Mouse (Mus musculus): ENCODE results near the gene Fcho1. TPM values are rescaled to one million over a fixed set of nuclear protein-coding genes. Genes with fewer than 3 reads are reported as not detected.

The Fcho1 gene
- polyA plus RNA-seq, 1 experiment: 8.8 TPM

GRCm38 (mm10) chr8:71666855-71667254 lies 58.7 kb downstream of the Fcho1 start:
- H3K9me3 ChIP-seq (replicated peaks; ENCODE audit: control insufficient read depth, insufficient read depth, low read length, poor library complexity, severe bottlenecking): no peaks in the 10 kb centered on the region
- no peaks in the 10 kb centered on the region for H3K36me3 ChIP-seq (ENCODE audit: control insufficient read depth, insufficient read depth, low read length, poor library complexity, severe bottlenecking)
- no peak overlapping the region for H3K9ac ChIP-seq (ENCODE audit: low read depth, poor library complexity, severe bottlenecking)
- TF ChIP-seq POLR2A (IDR thresholded peaks at IDR 0.05; ENCODE audit: insufficient read depth, low read length): no peak
- no peak for TF ChIP-seq EP300 (IDR thresholded peaks at IDR 0.05; ENCODE audit: insufficient read depth, low read depth, low read length)
- TF ChIP-seq CTCF (IDR thresholded peaks at IDR 0.05; ENCODE audit: low read depth, low read length): no peak
- no peak overlapping the region for H3K27ac ChIP-seq (ENCODE audit: insufficient read depth, low read length)
- H3K4me1 ChIP-seq (ENCODE audit: control insufficient read depth, insufficient read depth, low read length): peaks cover 12% of the 10 kb centered on the region
- no peak overlapping the region for H3K4me3 ChIP-seq (ENCODE audit: low read depth, low read length)
- H3K27me3 ChIP-seq (ENCODE audit: control insufficient read depth, insufficient read depth, low read length, poor library complexity, severe bottlenecking): no peaks in the 10 kb centered on the region

- H3K4me3 ChIP-seq (ENCODE audit: low read depth, low read length): peak overlapping the region; percentile 17
- H3K27me3 ChIP-seq (ENCODE audit: control insufficient read depth, insufficient read depth, low read length, poor library complexity, severe bottlenecking): no peaks in the 10 kb centered on the region
- peaks cover 12% of the 10 kb centered on the region for H3K4me1 ChIP-seq (ENCODE audit: control insufficient read depth, insufficient read depth, low read length)
- TF ChIP-seq POLR2A (IDR thresholded peaks at IDR 0.05; ENCODE audit: insufficient read depth, low read length) (no peak), EP300 (IDR thresholded peaks at IDR 0.05; ENCODE audit: insufficient read depth, low read depth, low read length) (0 out of 2 replicates have a peak, but pooled peaks have one; percentile 34)
- peak overlapping the region; percentile 69 for H3K9ac ChIP-seq (ENCODE audit: low read depth, poor library complexity, severe bottlenecking)
- no peaks in the 10 kb centered on the region for H3K9me3 ChIP-seq (replicated peaks; ENCODE audit: control insufficient read depth, insufficient read depth, low read length, poor library complexity, severe bottlenecking)
- no peak overlapping the region for H3K27ac ChIP-seq (ENCODE audit: insufficient read depth, low read length)
- H3K36me3 ChIP-seq (ENCODE audit: control insufficient read depth, insufficient read depth, low read length, poor library complexity, severe bottlenecking): no peaks in the 10 kb centered on the region
Observed at GRCm38 (mm10) chr8:71665331-71666130, 60.0 kb downstream of the Fcho1 start.

- peak overlapping the region; percentile 31 for H3K4me3 ChIP-seq (ENCODE audit: low read depth, low read length)
- H3K9ac ChIP-seq (ENCODE audit: low read depth, poor library complexity, severe bottlenecking): 0 out of 2 replicates have a peak overlapping the region, but pooled peaks have one; percentile 4
- no peak overlapping the region for H3K27ac ChIP-seq (ENCODE audit: insufficient read depth, low read length)
- no peak for TF ChIP-seq EP300 (IDR thresholded peaks at IDR 0.05; ENCODE audit: insufficient read depth, low read depth, low read length)
- peak; percentile 98 for TF ChIP-seq CTCF (IDR thresholded peaks at IDR 0.05; ENCODE audit: low read depth, low read length)
- no peak for TF ChIP-seq POLR2A (IDR thresholded peaks at IDR 0.05; ENCODE audit: insufficient read depth, low read length)
- no peaks in the 10 kb centered on the region for H3K27me3 ChIP-seq (ENCODE audit: control insufficient read depth, insufficient read depth, low read length, poor library complexity, severe bottlenecking)
- H3K4me1 ChIP-seq (ENCODE audit: control insufficient read depth, insufficient read depth, low read length): peaks cover 3% of the 10 kb centered on the region
- no peaks in the 10 kb centered on the region for H3K9me3 ChIP-seq (replicated peaks; ENCODE audit: control insufficient read depth, insufficient read depth, low read length, poor library complexity, severe bottlenecking)
- H3K36me3 ChIP-seq (ENCODE audit: control insufficient read depth, insufficient read depth, low read length, poor library complexity, severe bottlenecking): no peaks in the 10 kb centered on the region
Observed at GRCm38 (mm10) chr8:71660325-71661120, 65.0 kb downstream of the Fcho1 start.

GRCm38 (mm10) chr8:71659751-71660150 lies 65.8 kb downstream of the Fcho1 start:
- Histone ChIP-seq H3K4me1 (ENCODE audit: control insufficient read depth, insufficient read depth, low read length) (no peaks in the 10 kb centered on the region), H3K36me3 (ENCODE audit: control insufficient read depth, insufficient read depth, low read length, poor library complexity, severe bottlenecking) (no peaks in the 10 kb centered on the region), H3K9me3 (replicated peaks; ENCODE audit: control insufficient read depth, insufficient read depth, low read length, poor library complexity, severe bottlenecking) (no peaks in the 10 kb centered on the region), H3K9ac (ENCODE audit: low read depth, poor library complexity, severe bottlenecking) (no peak overlapping the region), H3K27ac (ENCODE audit: insufficient read depth, low read length) (no peak overlapping the region), H3K27me3 (ENCODE audit: control insufficient read depth, insufficient read depth, low read length, poor library complexity, severe bottlenecking) (no peaks in the 10 kb centered on the region), H3K4me3 (ENCODE audit: low read depth, low read length) (no peak overlapping the region)
- no peak for TF ChIP-seq POLR2A (IDR thresholded peaks at IDR 0.05; ENCODE audit: insufficient read depth, low read length)

- no peak overlapping the region for H3K4me3 ChIP-seq (ENCODE audit: low read depth, low read length)
Observed at GRCm38 (mm10) chr8:71658515-71659049, 66.9 kb downstream of the Fcho1 start.

More at GRCm38 (mm10) chr8:71658515-71659049, 66.9 kb downstream of the Fcho1 start:
- no peak for TF ChIP-seq CTCF (IDR thresholded peaks at IDR 0.05; ENCODE audit: low read depth, low read length)
- no peaks in the 10 kb centered on the region for H3K36me3 ChIP-seq (ENCODE audit: control insufficient read depth, insufficient read depth, low read length, poor library complexity, severe bottlenecking)
- H3K27me3 ChIP-seq (ENCODE audit: control insufficient read depth, insufficient read depth, low read length, poor library complexity, severe bottlenecking): no peaks in the 10 kb centered on the region
- H3K4me1 ChIP-seq (ENCODE audit: control insufficient read depth, insufficient read depth, low read length): no peaks in the 10 kb centered on the region
- H3K9ac ChIP-seq (ENCODE audit: low read depth, poor library complexity, severe bottlenecking): no peak overlapping the region
- no peak overlapping the region for H3K27ac ChIP-seq (ENCODE audit: insufficient read depth, low read length)
- no peaks in the 10 kb centered on the region for H3K9me3 ChIP-seq (replicated peaks; ENCODE audit: control insufficient read depth, insufficient read depth, low read length, poor library complexity, severe bottlenecking)

Other genes starting within 250 kb of the Fcho1 start
- 7.0 and 7.1 TPM in 2 replicates for gene Ano8, start 239.8 kb downstream of the Fcho1 start, polyA plus RNA-seq (2011; ENCODE audit: insufficient read depth, insufficient read length, low read depth, missing spikeins)
- gene Gtpbp3, start 237.6 kb downstream of the Fcho1 start, polyA plus RNA-seq (2011; ENCODE audit: insufficient read depth, insufficient read length, low read depth, missing spikeins): 14.8 and 16.3 TPM in 2 replicates
- gene Plvap, start 214.0 kb downstream of the Fcho1 start, polyA plus RNA-seq (2011; ENCODE audit: insufficient read depth, insufficient read length, low read depth, missing spikeins): 4.0 and 4.4 TPM in 2 replicates
- 4.3 and 4.9 TPM in 2 replicates for gene Ccdc194, start 200.0 kb downstream of the Fcho1 start, polyA plus RNA-seq (2011; ENCODE audit: insufficient read depth, insufficient read length, low read depth, missing spikeins)
- gene Bst2, start 188.3 kb downstream of the Fcho1 start, polyA plus RNA-seq (2011; ENCODE audit: insufficient read depth, insufficient read length, low read depth, missing spikeins): 207 and 235 TPM in 2 replicates
- 72.6 and 74.1 TPM in 2 replicates for gene Mvb12a, start 182.8 kb downstream of the Fcho1 start, polyA plus RNA-seq (2011; ENCODE audit: insufficient read depth, insufficient read length, low read depth, missing spikeins)
- gene Tmem221, start 166.8 kb downstream of the Fcho1 start, polyA plus RNA-seq (2011; ENCODE audit: insufficient read depth, insufficient read length, low read depth, missing spikeins): 2.2 and 2.4 TPM in 2 replicates
- not detected in 2 replicates for gene Nxnl1, start 159.1 kb downstream of the Fcho1 start, polyA plus RNA-seq (2011; ENCODE audit: insufficient read depth, insufficient read length, low read depth, missing spikeins)
- 21.8 and 27.3 TPM in 2 replicates for gene Slc27a1, start 156.8 kb downstream of the Fcho1 start, polyA plus RNA-seq (2011; ENCODE audit: insufficient read depth, insufficient read length, low read depth, missing spikeins)
- gene Pgls, start 133.5 kb downstream of the Fcho1 start, polyA plus RNA-seq (2011; ENCODE audit: insufficient read depth, insufficient read length, low read depth, missing spikeins): 57.2 and 65.6 TPM in 2 replicates
- 6.4 and 9.0 TPM in 2 replicates for gene Fam129c, start 128.1 kb downstream of the Fcho1 start, polyA plus RNA-seq (2011; ENCODE audit: insufficient read depth, insufficient read length, low read depth, missing spikeins)
- gene Colgalt1, start 114.7 kb downstream of the Fcho1 start, polyA plus RNA-seq (2011; ENCODE audit: insufficient read depth, insufficient read length, low read depth, missing spikeins): 83.2 and 85.2 TPM in 2 replicates
- 3.8 and 6.3 TPM in 2 replicates for gene Unc13a, start 54.0 kb downstream of the Fcho1 start, polyA plus RNA-seq (2011; ENCODE audit: insufficient read depth, insufficient read length, low read depth, missing spikeins)
- gene Jak3, start 49.4 kb downstream of the Fcho1 start, polyA plus RNA-seq (2011; ENCODE audit: insufficient read depth, insufficient read length, low read depth, missing spikeins): 8.0 and 9.7 TPM in 2 replicates
- 1.3 and 3.7 TPM in 2 replicates for gene Insl3, start 36.5 kb downstream of the Fcho1 start, polyA plus RNA-seq (2011; ENCODE audit: insufficient read depth, insufficient read length, low read depth, missing spikeins)
- 1.8 and 2.0 TPM in 2 replicates for gene B3gnt3, start 23.9 kb downstream of the Fcho1 start, polyA plus RNA-seq (2011; ENCODE audit: insufficient read depth, insufficient read length, low read depth, missing spikeins)
- gene Zfp709, start 156.3 kb upstream of the Fcho1 start, polyA plus RNA-seq (2011; ENCODE audit: insufficient read depth, insufficient read length, low read depth, missing spikeins): 2.5 and 2.7 TPM in 2 replicates
- 5.8 and 7.0 TPM in 2 replicates for gene Zfp882, start 182.9 kb upstream of the Fcho1 start, polyA plus RNA-seq (2011; ENCODE audit: insufficient read depth, insufficient read length, low read depth, missing spikeins)
- gene Zfp617, start 182.9 kb upstream of the Fcho1 start, polyA plus RNA-seq (2011; ENCODE audit: insufficient read depth, insufficient read length, low read depth, missing spikeins): 20.4 and 21.9 TPM in 2 replicates
- gene Zfp961, start 225.3 kb upstream of the Fcho1 start, polyA plus RNA-seq (2011; ENCODE audit: insufficient read depth, insufficient read length, low read depth, missing spikeins): 34.7 and 34.8 TPM in 2 replicates

All from ES-Bruce4 (cell line).